Mouse (Mus musculus) MEL (cell line): Measurements from ENCODE around the gene Cxcl2. TPM values are rescaled to one million over a fixed set of nuclear protein-coding genes. Genes with fewer than 3 reads are reported as not detected.

Experiments
- DNase-seq: peaks from one replicate; pipeline ENCODE4 v3.0.0; 2011; ENCODE audit warnings: low read depth, low spot score
- H3K27ac ChIP-seq: 2 replicates; pipeline ENCODE4 v1.5.1; 2012; ENCODE audit warnings: low read depth, mild to moderate bottlenecking, control low read depth, low read length, moderate library complexity; ENCODE audit not compliant: control insufficient read depth
- H3K27me3 ChIP-seq, 2 experiments: fragments of 150-350 bp in 1 of 2; sonication (generic) in 1 of 2; 2 replicates each; pipeline ENCODE4 v1.6.1; 2012; ENCODE audit warnings: low read length in 2 of 2, mild to moderate bottlenecking in 2 of 2, improper control_type of control experiment in 1 of 2, moderate library complexity in 1 of 2; ENCODE audit not compliant: insufficient read depth in 2 of 2, control insufficient read depth in 1 of 2
- H3K36me3 ChIP-seq, 2 experiments: 2 replicates each; pipeline ENCODE4 v1.6.1; 2012 to 2014; ENCODE audit warnings: low read length in 2 of 2, improper control_type of control experiment in 1 of 2, inconsistent platforms in 1 of 2, mild to moderate bottlenecking in 1 of 2; ENCODE audit not compliant: insufficient read depth in 2 of 2, control insufficient read depth in 1 of 2
- H3K4me1 ChIP-seq, 2 experiments: fragments of 150-350 bp in 1 of 2; sonication (generic) in 1 of 2; 2 replicates each; pipeline ENCODE4 v1.6.1; 2012; ENCODE audit warnings: low read length in 2 of 2, improper control_type of control experiment in 1 of 2, mild to moderate bottlenecking in 1 of 2; ENCODE audit not compliant: insufficient read depth in 2 of 2, control insufficient read depth in 1 of 2
- H3K4me3 ChIP-seq, 2 experiments: fragments of 150-350 bp in 1 of 2; sonication (generic) in 1 of 2; 2 replicates each; pipeline ENCODE4 v1.5.1; 2012; ENCODE audit warnings: low read depth in 2 of 2, low read length in 2 of 2, mild to moderate bottlenecking in 2 of 2, moderate library complexity in 2 of 2, control low read depth in 1 of 2, improper control_type of control experiment in 1 of 2; ENCODE audit not compliant: control insufficient read depth in 1 of 2, insufficient read depth in 1 of 2
- H3K79me2 ChIP-seq: 2 replicates; pipeline ENCODE4 v1.6.1; 2012; ENCODE audit warnings: mild to moderate bottlenecking, low read length, moderate library complexity; ENCODE audit not compliant: control insufficient read depth, poor library complexity, insufficient read depth
- H3K9ac ChIP-seq: 2 replicates; pipeline ENCODE4 v1.6.1; 2012; ENCODE audit warnings: low read depth, mild to moderate bottlenecking, control low read depth, low read length, moderate library complexity; ENCODE audit not compliant: control insufficient read depth, poor library complexity, severe bottlenecking
- H3K9me3 ChIP-seq: fragments of 150-350 bp; sonication (generic); replicated peaks from 2 replicates; pipeline ENCODE4 v1.6.1; 2012; ENCODE audit warnings: mild to moderate bottlenecking, low read length, improper control_type of control experiment, moderate library complexity; ENCODE audit not compliant: insufficient read depth
- BHLHE40 ChIP-seq: IDR thresholded peaks from 2 replicates; pipeline ENCODE4 v1.6.1; 2012; ENCODE audit warnings: low read depth, mild to moderate bottlenecking, inconsistent platforms, low read length, improper control_type of control experiment, borderline replicate concordance
- CHD1 ChIP-seq: IDR thresholded peaks from 2 replicates; pipeline ENCODE4 v1.6.1; 2012; ENCODE audit warnings: low read depth, mild to moderate bottlenecking, inconsistent platforms, low read length, improper control_type of control experiment
- CHD2 ChIP-seq: IDR thresholded peaks from 2 replicates; pipeline ENCODE4 v1.6.1; 2011; ENCODE audit warnings: low read length, improper control_type of control experiment
- CTCF ChIP-seq, 3 experiments: IDR thresholded peaks in 2 of 3; conservative IDR thresholded peaks in 1 of 3; 2 replicates each; pipeline ENCODE4 v1.5.1; 2011 to 2012; ENCODE audit warnings: low read length in 3 of 3, low read depth in 2 of 3, mild to moderate bottlenecking in 2 of 3, improper control_type of control experiment in 1 of 3, inconsistent platforms in 1 of 3, mixed read lengths in 1 of 3, moderate library complexity in 1 of 3; ENCODE audit not compliant: control insufficient read depth in 1 of 3, insufficient read depth in 1 of 3, poor library complexity in 1 of 3, severe bottlenecking in 1 of 3
- EP300 ChIP-seq, 2 experiments: IDR thresholded peaks; 2 replicates each; pipeline ENCODE4 v1.6.1; 2011; ENCODE audit warnings: improper control_type of control experiment in 2 of 2, low read length in 2 of 2, low read depth in 1 of 2, mild to moderate bottlenecking in 1 of 2
- ETS1 ChIP-seq: IDR thresholded peaks from 2 replicates; pipeline ENCODE4 v1.6.1; 2012; ENCODE audit warnings: low read depth, mild to moderate bottlenecking, inconsistent platforms, low read length, improper control_type of control experiment, moderate library complexity
- GATA1 ChIP-seq: IDR thresholded peaks from 2 replicates; pipeline ENCODE4 v1.6.1; 2011; ENCODE audit warnings: low read depth, low read length, improper control_type of control experiment
- HCFC1 ChIP-seq: IDR thresholded peaks from 2 replicates; pipeline ENCODE4 v1.6.1; 2012; ENCODE audit warnings: low read depth, mild to moderate bottlenecking, inconsistent platforms, low read length, improper control_type of control experiment, moderate library complexity
- JUND ChIP-seq: IDR thresholded peaks from 2 replicates; pipeline ENCODE4 v1.6.1; 2011; ENCODE audit warnings: low read depth, mild to moderate bottlenecking, improper control_type of control experiment, low read length
- KAT2A ChIP-seq: conservative IDR thresholded peaks from 2 replicates; pipeline ENCODE4 v1.6.1; 2012; ENCODE audit warnings: low read depth, low read length, improper control_type of control experiment, inconsistent platforms
- MXI1 ChIP-seq: IDR thresholded peaks from 2 replicates; pipeline ENCODE4 v1.6.1; 2011; ENCODE audit warnings: mild to moderate bottlenecking, low read depth, low read length, improper control_type of control experiment
- MYC ChIP-seq: IDR thresholded peaks from 2 replicates; pipeline ENCODE4 v1.6.1; 2011; ENCODE audit warnings: low read depth, mild to moderate bottlenecking, low read length, improper control_type of control experiment, moderate library complexity
- NELFE ChIP-seq: IDR thresholded peaks from 2 replicates; pipeline ENCODE4 v1.6.1; 2011; ENCODE audit warnings: low read depth, low read length, improper control_type of control experiment
- NRF1 ChIP-seq: IDR thresholded peaks from 2 replicates; pipeline ENCODE4 v1.6.1; 2014; ENCODE audit warnings: low read depth, mild to moderate bottlenecking, inconsistent platforms, low read length, improper control_type of control experiment, moderate library complexity; ENCODE audit not compliant: poor library complexity, insufficient read depth, severe bottlenecking
- POLR2AphosphoS2 ChIP-seq: IDR thresholded peaks from 2 replicates; pipeline ENCODE4 v1.6.1; 2011; ENCODE audit warnings: low read length, improper control_type of control experiment
- SIN3A ChIP-seq: IDR thresholded peaks from 2 replicates; pipeline ENCODE4 v1.6.1; 2012; ENCODE audit warnings: low read length, improper control_type of control experiment, inconsistent platforms
- SMC3 ChIP-seq: IDR thresholded peaks from 2 replicates; pipeline ENCODE4 v1.6.1; 2011; ENCODE audit warnings: low read depth, low read length, improper control_type of control experiment
- UBTF ChIP-seq: IDR thresholded peaks from 2 replicates; pipeline ENCODE4 v1.6.1; 2012; ENCODE audit warnings: low read depth, mild to moderate bottlenecking, inconsistent platforms, low read length, improper control_type of control experiment, moderate library complexity, borderline replicate concordance; ENCODE audit not compliant: insufficient read depth
- USF2 ChIP-seq, 2 experiments: IDR thresholded peaks; 2 replicates each; pipeline ENCODE4 v1.6.1; 2011 to 2012; ENCODE audit warnings: improper control_type of control experiment in 2 of 2, low read length in 2 of 2, borderline replicate concordance in 1 of 2, inconsistent platforms in 1 of 2, low read depth in 1 of 2, mild to moderate bottlenecking in 1 of 2; ENCODE audit not compliant: insufficient read depth in 1 of 2
- polyA plus RNA-seq, 2 experiments: library from polyadenylated mRNA; stranded (reverse) in 1 of 2; unstranded in 1 of 2; fragments of >175 nt in 1 of 2; fragments of >200 nt in 1 of 2; gene quantifications; 2 replicates each; pipeline versions ENCODE4 v1.2.1 to v1.2.4; 2012; ENCODE audit warnings: low replicate concordance in 2 of 2, low read depth in 1 of 2; ENCODE audit not compliant: insufficient read length in 2 of 2, insufficient read depth in 1 of 2, missing spikeins in 1 of 2
- total RNA-seq: library from RNA; depleted of rRNA; stranded (reverse); fragments of 300-350 nt; gene quantifications from 2 replicates; pipeline ENCODE4 v1.2.3, GENCODE M21; 2012

Cxcl2 gene
- total and polyA plus RNA-seq, 3 experiments, result not detected

GRCm38 (mm10) chr5:90881021-90881420 lies 22.6 kb upstream of the Cxcl2 start:
- no peaks in the 10 kb centered on the region for H3K9me3 ChIP-seq
- peaks cover 14 to 28% of the 10 kb centered on the region in 2 experiments for H3K4me1 ChIP-seq
- no peak overlapping the region for H3K27ac ChIP-seq
- no peak overlapping the region for H3K4me3 ChIP-seq
- no peak for DNase-seq
- no peaks in the 10 kb centered on the region for H3K27me3 ChIP-seq
- peaks cover 0 to 34% of the 10 kb centered on the region in 2 experiments; a peak in 2 of 4 replicates for H3K36me3 ChIP-seq
- no peaks in the 10 kb centered on the region for H3K79me2 ChIP-seq
- TF ChIP-seq KAT2A, result no peak
- no peak for TF ChIP-seq JUND
- no peak for TF ChIP-seq POLR2AphosphoS2
- no peak for TF ChIP-seq CTCF (IDR thresholded peaks at IDR 0.05 in 2 of 3, conservative IDR thresholded peaks at IDR 0.05 in 1 of 3; ENCODE audit: control insufficient read depth in 1 of 3, insufficient read depth in 1 of 3, low read depth in 2 of 3, low read length in 3 of 3, poor library complexity in 1 of 3, severe bottlenecking in 1 of 3)
- TF ChIP-seq, all 39 proteins: peak for 0
- H3K9ac ChIP-seq, result no peak overlapping the region

DNA sequence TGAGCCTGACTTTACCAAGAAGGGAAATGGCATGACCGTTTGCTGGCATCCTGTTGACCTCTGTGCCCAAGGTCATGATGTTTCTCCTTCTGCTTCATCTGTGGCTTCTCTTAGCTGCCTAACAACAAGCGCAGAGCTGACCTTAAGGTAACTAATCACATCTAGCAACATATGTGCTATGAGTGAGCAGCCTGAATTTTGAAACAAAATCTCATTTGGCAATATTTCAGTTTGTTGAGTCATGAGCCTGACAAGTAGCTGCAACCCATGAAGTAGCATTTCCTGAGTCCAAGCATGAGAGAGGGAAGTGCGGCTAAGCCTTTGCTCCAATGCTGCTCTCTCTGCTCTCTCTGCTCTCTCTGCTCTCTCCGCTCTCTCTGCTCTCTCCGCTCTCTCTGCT lies 22.0 kb upstream of the Cxcl2 start:
- no peaks in the 10 kb centered on the region for H3K79me2 ChIP-seq
- H3K36me3 ChIP-seq, result peaks cover 0 to 34% of the 10 kb centered on the region in 2 experiments; a peak in 2 of 4 replicates
- H3K9me3 ChIP-seq, result no peaks in the 10 kb centered on the region
- no peak overlapping the region for H3K4me3 ChIP-seq
- peaks cover 14 to 28% of the 10 kb centered on the region in 2 experiments for H3K4me1 ChIP-seq
- TF ChIP-seq POLR2AphosphoS2 (no peak), MYC (no peak)
- no peak overlapping the region for H3K27ac ChIP-seq
- H3K27me3 ChIP-seq, result no peaks in the 10 kb centered on the region
- DNase-seq, result peak; percentile 28
- H3K9ac ChIP-seq, result no peak overlapping the region

- TF ChIP-seq CTCF (IDR thresholded peaks at IDR 0.05 in 2 of 3, conservative IDR thresholded peaks at IDR 0.05 in 1 of 3; ENCODE audit: control insufficient read depth in 1 of 3, insufficient read depth in 1 of 3, low read depth in 2 of 3, low read length in 3 of 3, poor library complexity in 1 of 3, severe bottlenecking in 1 of 3) (no peak), CHD1 (no peak), MXI1 (no peak), NELFE (no peak), CHD2 (no peak), USF2 (IDR thresholded peaks at IDR 0.05; ENCODE audit: borderline replicate concordance in 1 of 2, insufficient read depth in 1 of 2, low read depth in 1 of 2, low read length in 2 of 2) (no peak), BHLHE40 (no peak), NRF1 (no peak), GATA1 (no peak), UBTF (no peak), SIN3A (no peak), ETS1 (no peak), EP300 (IDR thresholded peaks at IDR 0.05; ENCODE audit: low read depth in 1 of 2, low read length in 2 of 2) (no peak), HCFC1 (no peak), SMC3 (no peak)
- no peaks in the 10 kb centered on the region for H3K27me3 ChIP-seq
- no peak overlapping the region for H3K9ac ChIP-seq
- DNase-seq, result no peak
- peaks cover 0 to 34% of the 10 kb centered on the region in 2 experiments; a peak in 2 of 4 replicates for H3K36me3 ChIP-seq
- peaks cover 14 to 28% of the 10 kb centered on the region in 2 experiments for H3K4me1 ChIP-seq
- H3K4me3 ChIP-seq, result no peak overlapping the region
- H3K79me2 ChIP-seq, result no peaks in the 10 kb centered on the region
- no peaks in the 10 kb centered on the region for H3K9me3 ChIP-seq
- no peak overlapping the region for H3K27ac ChIP-seq
These were observed 21.5 kb upstream of the Cxcl2 start for GRCm38 (mm10) chr5:90882146-90882545.
